Mouse (Mus musculus): ENCODE measurements around the gene Xlr5a. TPM values are rescaled to one million over a fixed set of nuclear protein-coding genes. Genes with fewer than 3 reads are reported as not detected.
A peak's percentile ranks its signal among the peaks of the same experiment; 100 is the strongest.
"Not testable (repeated sequence)": the region's sequence is repeated elsewhere in the genome, so short reads cannot be mapped to it uniquely, and the experiment has no call there.

The Xlr5a gene
- polyA plus RNA-seq, 1 experiment from 2014 or later = not detected

GRCm38 (mm10) chrX:73066765-73067312 lies 225.9 kb downstream of the Xlr5a start:
- ATAC-seq; H3K9me3 ChIP-seq (ENCODE audit: control insufficient read depth, low read length); H3K27me3 ChIP-seq (replicated peaks; ENCODE audit: control insufficient read depth, insufficient read depth, low read length); H3K4me3 ChIP-seq (replicated peaks; ENCODE audit: low read length); H3K4me1 ChIP-seq (replicated peaks; ENCODE audit: control insufficient read depth, insufficient read depth, low read length); H3K4me2 ChIP-seq (ENCODE audit: low read length); H3K9ac ChIP-seq (replicated peaks; ENCODE audit: low read depth, low read length); H3K27ac ChIP-seq (ENCODE audit: low read length); H3K36me3 ChIP-seq (ENCODE audit: control insufficient read depth, insufficient read depth): not testable (repeated sequence)
- 40% methylated on average over 1 of the region's 5 CpGs for WGBS

GRCm38 (mm10) chrX:73064415-73064793 lies 228.4 kb downstream of the Xlr5a start, which contains the start of gene Pnma3:
Gene Pnma3 (plus strand): TSS chrX:73064787.
- peak within 1 kb of the TSS; percentile 40 for H3K4me3 ChIP-seq (replicated peaks; ENCODE audit: low read length)
- 39% methylated on average over 7 of the region's 7 CpGs for WGBS
- peak within 1 kb of the TSS; percentile 55 for H3K4me2 ChIP-seq (ENCODE audit: low read length)
- H3K27ac ChIP-seq (ENCODE audit: low read length) = no peak within 1 kb of the TSS
- no peaks in the 10 kb centered on the region for H3K36me3 ChIP-seq (ENCODE audit: control insufficient read depth, insufficient read depth)
- ATAC-seq = no peak; the same call in none of the 2 replicates
- no peaks in the 10 kb centered on the region; the same call in 1 of the 2 replicates for H3K4me1 ChIP-seq (replicated peaks; ENCODE audit: control insufficient read depth, insufficient read depth, low read length)
- peak within 1 kb of the TSS; percentile 51 for H3K9ac ChIP-seq (replicated peaks; ENCODE audit: low read depth, low read length)
- H3K27me3 ChIP-seq (replicated peaks; ENCODE audit: control insufficient read depth, insufficient read depth, low read length) = no peaks in the 10 kb centered on the region
- no peaks in the 10 kb centered on the region for H3K9me3 ChIP-seq (ENCODE audit: control insufficient read depth, low read length)

GRCm38 (mm10) chrX:73063512-73064414 lies 229.0 kb downstream of the Xlr5a start:
- Histone ChIP-seq H3K4me1 (replicated peaks; ENCODE audit: control insufficient read depth, insufficient read depth, low read length) (no peaks in the 10 kb centered on the region; the same call in 1 of the 2 replicates), H3K27me3 (replicated peaks; ENCODE audit: control insufficient read depth, insufficient read depth, low read length) (no peaks in the 10 kb centered on the region), H3K9me3 (ENCODE audit: control insufficient read depth, low read length) (no peaks in the 10 kb centered on the region), H3K9ac (replicated peaks; ENCODE audit: low read depth, low read length) (peak overlapping the region; percentile 51), H3K27ac (ENCODE audit: low read length) (no peak overlapping the region), H3K4me2 (ENCODE audit: low read length) (peak overlapping the region; percentile 55), H3K4me3 (replicated peaks; ENCODE audit: low read length) (peak overlapping the region; percentile 40), H3K36me3 (ENCODE audit: control insufficient read depth, insufficient read depth) (no peaks in the 10 kb centered on the region)
- ATAC-seq = peak; percentile 91
- 28% methylated on average over 24 of the region's 24 CpGs for WGBS

- Histone ChIP-seq H3K36me3 (ENCODE audit: control insufficient read depth, insufficient read depth) (no peaks in the 10 kb centered on the region), H3K4me2 (ENCODE audit: low read length) (no peak overlapping the region), H3K27ac (ENCODE audit: low read length) (no peak overlapping the region), H3K4me3 (replicated peaks; ENCODE audit: low read length) (no peak overlapping the region), H3K9ac (replicated peaks; ENCODE audit: low read depth, low read length) (no peak overlapping the region), H3K4me1 (replicated peaks; ENCODE audit: control insufficient read depth, insufficient read depth, low read length) (no peaks in the 10 kb centered on the region; the same call in 1 of the 2 replicates), H3K9me3 (ENCODE audit: control insufficient read depth, low read length) (no peaks in the 10 kb centered on the region), H3K27me3 (replicated peaks; ENCODE audit: control insufficient read depth, insufficient read depth, low read length) (no peaks in the 10 kb centered on the region)
- ATAC-seq = no peak
- WGBS = 49% methylated on average over 5 of the region's 5 CpGs
Observed at GRCm38 (mm10) chrX:73062323-73062722, 230.5 kb downstream of the Xlr5a start.

- Histone ChIP-seq H3K36me3 (ENCODE audit: control insufficient read depth, insufficient read depth) (no peaks in the 10 kb centered on the region), H3K4me2 (ENCODE audit: low read length) (no peak overlapping the region), H3K4me3 (replicated peaks; ENCODE audit: low read length) (no peak overlapping the region), H3K27ac (ENCODE audit: low read length) (no peak overlapping the region), H3K27me3 (replicated peaks; ENCODE audit: control insufficient read depth, insufficient read depth, low read length) (no peaks in the 10 kb centered on the region), H3K9me3 (ENCODE audit: control insufficient read depth, low read length) (no peaks in the 10 kb centered on the region), H3K9ac (replicated peaks; ENCODE audit: low read depth, low read length) (no peak overlapping the region), H3K4me1 (replicated peaks; ENCODE audit: control insufficient read depth, insufficient read depth, low read length) (no peaks in the 10 kb centered on the region; the same call in 1 of the 2 replicates)
- no peak for ATAC-seq
- 87% methylated on average over 1 of the region's 1 CpGs for WGBS
Observed at GRCm38 (mm10) chrX:73061528-73061927, 231.2 kb downstream of the Xlr5a start.

Other genes starting within 250 kb of the Xlr5a start
- 2.5 and 3.0 TPM in 2 replicates for gene Pnma3, start 228.2 kb downstream of the Xlr5a start, polyA plus RNA-seq (2015; fragmentation: Nextera tagmentation; extraction: Ambion mirVana)
- 0.71 TPM in 1 of 2 replicates, not detected in the other for gene Xlr4a, start 210.5 kb downstream of the Xlr5a start, polyA plus RNA-seq (2015; fragmentation: Nextera tagmentation; extraction: Ambion mirVana)
- gene Xlr3a, start 195.9 kb downstream of the Xlr5a start, polyA plus RNA-seq (2015; fragmentation: Nextera tagmentation; extraction: Ambion mirVana) = 2.3 and 4.3 TPM in 2 replicates
- gene Gm14685, start 175.9 kb downstream of the Xlr5a start, polyA plus RNA-seq (2015; fragmentation: Nextera tagmentation; extraction: Ambion mirVana) = 0.72 and 0.76 TPM in 2 replicates
- gene Xlr5b, start 144.2 kb downstream of the Xlr5a start, polyA plus RNA-seq (2015; fragmentation: Nextera tagmentation; extraction: Ambion mirVana) = not detected in 2 replicates
- 0.86 TPM in 1 of 2 replicates, not detected in the other for gene DXBay18, start 143.5 kb downstream of the Xlr5a start, polyA plus RNA-seq (2015; fragmentation: Nextera tagmentation; extraction: Ambion mirVana)
- gene Spin2d, start 116.0 kb downstream of the Xlr5a start, polyA plus RNA-seq (2015; fragmentation: Nextera tagmentation; extraction: Ambion mirVana) = not detected in 2 replicates
- gene Xlr3b, start 100.8 kb downstream of the Xlr5a start, polyA plus RNA-seq (2015; fragmentation: Nextera tagmentation; extraction: Ambion mirVana) = 12.2 and 13.6 TPM in 2 replicates
- gene Xlr4b, start 78.6 kb downstream of the Xlr5a start, polyA plus RNA-seq (2015; fragmentation: Nextera tagmentation; extraction: Ambion mirVana) = 0.46 and 0.55 TPM in 2 replicates
- gene F8a, start 64.7 kb downstream of the Xlr5a start, polyA plus RNA-seq (2015; fragmentation: Nextera tagmentation; extraction: Ambion mirVana) = 25.5 and 26.4 TPM in 2 replicates
- 0.20 TPM in 1 of 2 replicates, not detected in the other for gene Xlr4c, start 49.8 kb downstream of the Xlr5a start, polyA plus RNA-seq (2015; fragmentation: Nextera tagmentation; extraction: Ambion mirVana)
- not detected in 2 replicates for gene Xlr3c, start 27.6 kb downstream of the Xlr5a start, polyA plus RNA-seq (2015; fragmentation: Nextera tagmentation; extraction: Ambion mirVana)
- not detected in 2 replicates for gene Xlr5c, start within 50 bp of the Xlr5a start, polyA plus RNA-seq (2015; fragmentation: Nextera tagmentation; extraction: Ambion mirVana)
- gene Gm45015, start 43.9 kb upstream of the Xlr5a start, polyA plus RNA-seq (2015; fragmentation: Nextera tagmentation; extraction: Ambion mirVana) = not detected in 2 replicates
- 13.2 and 14.1 TPM in 2 replicates for gene Zfp275, start 49.6 kb upstream of the Xlr5a start, polyA plus RNA-seq (2015; fragmentation: Nextera tagmentation; extraction: Ambion mirVana)
- gene Gm18336, start 105.8 kb upstream of the Xlr5a start, polyA plus RNA-seq (2015; fragmentation: Nextera tagmentation; extraction: Ambion mirVana) = not detected in 2 replicates
- 0.37 and 1.1 TPM in 2 replicates for gene Zfp92, start 118.1 kb upstream of the Xlr5a start, polyA plus RNA-seq (2015; fragmentation: Nextera tagmentation; extraction: Ambion mirVana)
- gene Trex2, start 142.4 kb upstream of the Xlr5a start, polyA plus RNA-seq (2015; fragmentation: Nextera tagmentation; extraction: Ambion mirVana) = not detected in 2 replicates
- gene Haus7, start 166.1 kb upstream of the Xlr5a start, polyA plus RNA-seq (2015; fragmentation: Nextera tagmentation; extraction: Ambion mirVana) = 59.5 and 60.1 TPM in 2 replicates
- gene Bgn, start 190.6 kb upstream of the Xlr5a start, polyA plus RNA-seq (2015; fragmentation: Nextera tagmentation; extraction: Ambion mirVana) = 14.9 and 21.1 TPM in 2 replicates
- 3.7 and 6.1 TPM in 2 replicates for gene Atp2b3, start 210.1 kb upstream of the Xlr5a start, polyA plus RNA-seq (2015; fragmentation: Nextera tagmentation; extraction: Ambion mirVana)